Mouse (Mus musculus): ENCODE measurements around the gene Lhx2. TPM values are rescaled to one million over a fixed set of nuclear protein-coding genes. Genes with fewer than 3 reads are reported as not detected.

The Lhx2 gene
- 0.36 and 0.70 TPM in 2 replicates for polyA plus RNA-seq (2016; fragmentation: Nextera tagmentation; extraction: Ambion mirVana)

DNA sequence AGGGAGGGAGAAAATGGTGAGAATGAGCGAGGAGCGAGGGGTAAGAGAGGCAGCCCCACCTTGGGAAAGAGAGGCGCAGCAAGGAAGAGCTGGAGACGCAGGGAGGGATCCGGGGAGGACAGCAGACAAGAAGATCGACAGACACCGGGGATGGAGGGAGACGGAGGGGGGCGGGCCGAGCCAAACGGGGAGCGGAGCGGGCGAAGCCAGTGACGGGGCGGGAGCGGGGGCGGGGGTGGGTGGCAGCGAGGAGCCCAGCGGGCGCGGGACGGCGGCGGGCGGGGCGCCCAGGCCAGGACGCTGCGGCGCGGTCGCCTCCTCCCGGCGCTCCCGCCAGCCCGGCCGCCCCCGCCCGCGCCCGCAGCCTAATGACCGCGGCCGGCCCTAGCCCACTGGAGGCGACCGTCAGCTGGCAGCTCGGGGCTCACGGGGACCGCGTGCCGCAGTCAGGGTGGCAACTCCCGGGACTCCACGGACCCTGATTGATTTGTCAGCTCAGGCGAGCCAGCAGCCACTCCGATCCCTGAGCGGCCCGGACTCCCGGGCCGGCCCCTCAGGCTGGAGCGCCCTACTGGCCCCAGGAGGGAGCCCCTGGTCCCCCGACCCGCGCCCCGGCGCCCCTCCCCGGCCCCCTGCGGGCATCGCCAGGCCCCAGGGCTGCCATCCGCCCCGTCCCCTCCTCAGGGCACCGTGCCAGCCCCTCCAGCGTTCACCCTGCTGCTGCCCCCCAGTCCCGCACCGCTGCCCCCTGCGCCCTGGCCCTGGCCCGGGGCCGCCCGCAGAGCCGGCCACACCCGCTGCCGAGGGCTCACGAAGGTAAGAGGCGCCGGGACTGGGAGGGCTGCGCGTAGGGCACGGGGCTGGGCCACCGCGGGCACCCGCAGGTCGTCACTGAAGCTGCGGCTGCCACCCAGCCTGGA, at the start of gene Lhx2:
TSS of gene Lhx2 (plus strand) at position 292 of the 920 bp plus-strand sequence.
- H3K4me3 ChIP-seq: peak within 1 kb of the TSS; percentile 62
- peak; percentile 18; the same call in 1 of the 2 replicates for ATAC-seq (ENCODE audit: insufficient number of reproducible peaks, low FRiP score)
- peak within 1 kb of the TSS; percentile 70 for H3K9ac ChIP-seq
- H3K4me2 ChIP-seq: peak within 1 kb of the TSS; percentile 96
- peaks cover 91% of the 10 kb centered on the region for H3K27me3 ChIP-seq (replicated peaks)
- no peak within 1 kb of the TSS for H3K27ac ChIP-seq (ENCODE audit: poor library complexity, severe bottlenecking)
- no peaks in the 10 kb centered on the region for H3K36me3 ChIP-seq
- peaks cover 20% of the 10 kb centered on the region for H3K4me1 ChIP-seq (replicated peaks)
- H3K9me3 ChIP-seq (replicated peaks): no peaks in the 10 kb centered on the region
- WGBS: 1% methylated on average over 49 of the region's 92 CpGs

DNA sequence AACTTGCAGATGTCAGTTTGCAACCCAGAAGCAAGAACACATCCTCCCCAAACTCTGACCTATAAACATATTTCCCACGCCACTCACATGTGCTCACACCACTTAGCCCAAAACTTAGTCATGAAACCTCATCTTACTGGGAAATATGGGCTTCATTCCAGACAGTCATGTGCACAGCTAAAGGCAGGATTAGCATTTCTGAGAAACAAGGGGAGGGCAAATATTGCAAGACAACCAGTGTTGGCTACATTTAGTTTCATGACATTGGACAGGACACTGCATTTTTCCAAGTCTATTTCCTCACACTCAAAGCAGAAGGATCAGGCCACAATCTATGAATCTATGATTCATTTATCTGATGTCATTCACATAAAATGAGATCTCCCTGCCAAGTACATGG, 47.6 kb upstream of the Lhx2 start:
- ATAC-seq (ENCODE audit: insufficient number of reproducible peaks, low FRiP score): no peak
- H3K9ac ChIP-seq: no peak overlapping the region
- peaks cover 11% of the 10 kb centered on the region for H3K4me1 ChIP-seq (replicated peaks)
- no peak overlapping the region for H3K4me3 ChIP-seq
- H3K4me2 ChIP-seq: no peak overlapping the region
- no peaks in the 10 kb centered on the region for H3K27me3 ChIP-seq (replicated peaks)
- no peak overlapping the region for H3K27ac ChIP-seq (ENCODE audit: poor library complexity, severe bottlenecking)
- 71% methylated on average over 1 of the region's 1 CpGs for WGBS
- H3K9me3 ChIP-seq (replicated peaks): no peaks in the 10 kb centered on the region
- H3K36me3 ChIP-seq: no peaks in the 10 kb centered on the region

DNA sequence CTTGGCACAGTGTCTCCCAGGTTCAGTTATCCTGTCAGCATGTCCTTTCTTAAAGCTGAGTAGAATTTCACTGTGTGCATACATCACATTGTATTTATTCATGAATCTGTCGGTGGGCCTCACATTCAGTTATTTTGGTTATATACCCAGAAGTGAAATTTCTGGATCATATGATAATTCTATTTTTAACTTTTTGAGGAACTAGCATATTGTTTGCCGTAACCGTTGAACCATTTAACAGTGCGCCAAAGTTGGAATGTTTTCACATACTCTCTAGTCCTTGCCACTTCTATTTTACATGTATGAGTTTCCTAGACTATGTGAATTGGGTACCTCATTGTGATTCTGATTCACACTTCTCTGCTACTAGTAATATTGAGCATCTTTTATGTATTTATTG, 43.1 kb upstream of the Lhx2 start:
- Histone ChIP-seq H3K4me3 (no peak overlapping the region), H3K9ac (no peak overlapping the region), H3K27me3 (replicated peaks) (no peaks in the 10 kb centered on the region), H3K4me1 (replicated peaks) (no peaks in the 10 kb centered on the region), H3K9me3 (replicated peaks) (no peaks in the 10 kb centered on the region), H3K36me3 (no peaks in the 10 kb centered on the region), H3K27ac (ENCODE audit: poor library complexity, severe bottlenecking) (no peak overlapping the region), H3K4me2 (no peak overlapping the region)
- ATAC-seq (ENCODE audit: insufficient number of reproducible peaks, low FRiP score): no peak
- WGBS: 87% methylated on average over 4 of the region's 4 CpGs

DNA sequence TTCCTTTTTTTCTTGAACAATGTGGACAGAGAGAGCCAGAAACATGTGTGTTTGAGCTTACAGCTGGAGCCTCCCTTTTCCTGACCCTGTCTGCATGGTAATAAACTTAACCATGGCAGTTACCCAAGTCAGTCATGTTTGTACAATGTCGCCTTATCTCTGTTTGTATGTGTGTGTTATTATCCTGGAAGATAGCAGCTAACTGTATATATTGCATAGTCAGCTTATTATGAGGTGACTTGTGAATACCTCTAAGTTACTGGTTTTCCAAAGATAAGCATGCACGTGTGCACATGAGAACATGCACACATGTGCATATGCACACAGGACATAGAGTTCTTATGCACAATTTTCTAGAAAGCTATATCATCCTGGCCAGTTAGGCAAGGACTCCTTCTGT, 38.1 kb upstream of the Lhx2 start:
- Histone ChIP-seq H3K36me3 (no peaks in the 10 kb centered on the region), H3K9ac (no peak overlapping the region), H3K4me3 (no peak overlapping the region), H3K27me3 (replicated peaks) (no peaks in the 10 kb centered on the region), H3K9me3 (replicated peaks) (no peaks in the 10 kb centered on the region), H3K4me2 (no peak overlapping the region), H3K4me1 (replicated peaks) (no peaks in the 10 kb centered on the region), H3K27ac (ENCODE audit: poor library complexity, severe bottlenecking) (no peak overlapping the region)
- no peak for ATAC-seq (ENCODE audit: insufficient number of reproducible peaks, low FRiP score)
- WGBS: 70% methylated on average over 2 of the region's 2 CpGs

DNA sequence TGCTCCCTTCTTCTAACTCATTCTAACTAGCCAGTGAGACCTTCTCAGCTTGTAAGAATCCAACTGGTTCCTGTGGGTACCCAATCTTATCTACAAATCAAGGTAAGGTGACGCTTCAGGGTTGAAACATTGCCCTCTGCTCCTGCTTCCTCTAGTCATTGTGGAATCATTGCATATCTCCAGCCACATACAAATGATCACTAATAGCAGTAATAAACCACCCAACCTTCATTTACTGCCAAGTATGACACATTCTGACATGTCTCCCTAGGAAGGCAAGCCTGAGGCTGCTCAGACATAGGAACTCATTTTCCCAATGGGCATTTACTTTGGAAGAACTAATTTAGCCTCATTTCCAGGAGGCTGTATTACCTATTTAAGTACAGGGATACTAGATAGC, 33.9 kb upstream of the Lhx2 start:
- Histone ChIP-seq H3K4me3 (no peak overlapping the region), H3K9me3 (replicated peaks) (no peaks in the 10 kb centered on the region), H3K4me1 (replicated peaks) (no peaks in the 10 kb centered on the region), H3K27me3 (replicated peaks) (no peaks in the 10 kb centered on the region; the same call in 1 of the 2 replicates), H3K27ac (ENCODE audit: poor library complexity, severe bottlenecking) (no peak overlapping the region), H3K36me3 (no peaks in the 10 kb centered on the region), H3K9ac (no peak overlapping the region), H3K4me2 (no peak overlapping the region)
- no peak for ATAC-seq (ENCODE audit: insufficient number of reproducible peaks, low FRiP score)
- 66% methylated on average over 1 of the region's 1 CpGs for WGBS

DNA sequence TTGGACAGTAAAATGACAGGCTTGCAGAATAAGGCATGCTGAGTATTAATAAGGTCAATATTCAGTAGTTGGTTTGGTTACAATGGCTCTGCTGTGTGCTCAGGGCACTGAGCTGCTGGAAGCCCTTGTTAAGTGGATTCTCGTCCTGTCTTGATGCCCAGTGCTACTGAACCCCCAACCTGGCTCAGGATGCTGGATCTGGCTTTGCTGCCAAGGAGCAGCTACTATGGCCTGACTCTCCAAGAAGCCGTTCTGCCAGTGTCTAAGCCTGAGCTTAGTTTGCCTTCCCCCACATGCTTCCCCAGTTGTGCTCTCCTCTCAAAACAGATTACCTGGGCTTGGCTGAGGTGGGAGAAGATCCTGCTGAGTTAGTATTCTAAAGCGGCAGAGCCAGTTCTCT, 26.2 kb upstream of the Lhx2 start:
- peaks cover 10% of the 10 kb centered on the region for H3K27me3 ChIP-seq (replicated peaks)
- WGBS: 47% methylated on average over 3 of the region's 3 CpGs
- no peak for ATAC-seq (ENCODE audit: insufficient number of reproducible peaks, low FRiP score)

DNA sequence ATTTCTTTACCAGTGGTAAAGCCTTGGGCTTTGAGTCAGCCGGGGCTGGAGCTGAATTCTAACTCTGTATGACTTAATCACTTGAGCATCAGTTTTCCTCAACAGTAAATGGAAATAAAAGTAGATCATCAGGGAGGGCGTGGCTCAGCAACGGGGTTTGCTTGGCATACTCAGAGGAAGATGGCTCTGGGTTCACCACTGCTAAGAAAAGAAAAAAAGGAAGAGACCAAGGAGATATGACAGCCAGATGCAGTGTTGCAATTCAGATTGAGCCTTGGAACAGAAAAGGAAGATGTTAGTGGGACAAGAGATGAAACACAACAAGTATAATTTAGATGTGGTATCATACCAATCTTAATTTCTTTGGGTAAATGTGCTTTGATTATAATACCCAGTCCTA, 25.7 kb upstream of the Lhx2 start:
- peaks cover 10% of the 10 kb centered on the region for H3K27me3 ChIP-seq (replicated peaks)
- no peaks in the 10 kb centered on the region for H3K4me1 ChIP-seq (replicated peaks)
- no peak overlapping the region for H3K4me3 ChIP-seq
- no peak overlapping the region for H3K4me2 ChIP-seq
- H3K27ac ChIP-seq (ENCODE audit: poor library complexity, severe bottlenecking): no peak overlapping the region
- whole genome bisulfite sequencing: 55% methylated on average over 3 of the region's 3 CpGs
- no peak overlapping the region for H3K9ac ChIP-seq
- no peak for ATAC-seq (ENCODE audit: insufficient number of reproducible peaks, low FRiP score)
- no peaks in the 10 kb centered on the region for H3K9me3 ChIP-seq (replicated peaks)
- no peaks in the 10 kb centered on the region for H3K36me3 ChIP-seq

More for the DNA sequence above, 26.2 kb upstream of the Lhx2 start:
- H3K36me3 ChIP-seq: no peaks in the 10 kb centered on the region
- no peak overlapping the region for H3K27ac ChIP-seq (ENCODE audit: poor library complexity, severe bottlenecking)
- no peaks in the 10 kb centered on the region for H3K4me1 ChIP-seq (replicated peaks)
- H3K9ac ChIP-seq: no peak overlapping the region
- no peaks in the 10 kb centered on the region for H3K9me3 ChIP-seq (replicated peaks)
- H3K4me3 ChIP-seq: no peak overlapping the region
- no peak overlapping the region for H3K4me2 ChIP-seq

DNA sequence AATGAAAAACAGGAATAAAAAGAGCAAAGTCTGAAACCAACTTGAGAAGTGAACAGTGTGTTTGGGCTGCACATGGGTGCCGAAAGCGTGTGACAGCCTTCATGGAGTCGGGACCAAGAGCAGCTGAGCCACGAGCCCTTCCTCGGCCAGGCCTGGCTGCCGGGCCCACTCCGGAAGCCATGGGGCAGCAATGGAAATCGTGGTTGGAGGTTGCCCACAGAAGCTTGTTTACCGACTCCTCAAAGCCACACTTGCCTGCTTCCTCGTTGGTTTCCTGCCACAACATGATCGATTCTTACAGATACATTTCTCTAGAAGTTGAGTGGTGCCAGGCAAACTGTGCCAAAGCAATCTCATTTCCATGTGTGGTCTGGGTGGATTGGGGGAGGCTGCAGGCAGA, 20.0 kb upstream of the Lhx2 start:
- 80% methylated on average over 11 of the region's 11 CpGs for WGBS
- H3K27ac ChIP-seq (ENCODE audit: poor library complexity, severe bottlenecking): no peak overlapping the region
- ATAC-seq (ENCODE audit: insufficient number of reproducible peaks, low FRiP score): no peak

DNA sequence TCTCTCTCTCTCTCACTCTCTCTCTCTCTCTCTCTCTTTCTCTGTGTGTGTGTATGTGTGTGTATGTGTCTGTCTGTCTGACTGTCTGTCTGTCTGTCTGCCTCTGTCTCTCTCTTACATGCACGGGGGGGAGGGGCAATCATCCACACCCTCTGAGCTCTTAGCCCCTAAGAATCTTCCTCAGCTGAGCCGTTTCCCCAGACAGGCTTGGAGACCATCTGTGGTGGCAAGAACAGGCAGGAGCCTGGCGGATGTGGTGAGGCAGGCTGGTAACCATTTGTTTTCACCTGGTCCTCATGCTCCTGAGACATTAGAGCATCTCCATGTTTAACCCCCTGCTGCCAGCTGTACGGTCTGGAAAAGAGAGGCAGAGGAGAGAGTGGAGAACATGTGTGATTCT, 18.2 kb upstream of the Lhx2 start:
- no peaks in the 10 kb centered on the region for H3K36me3 ChIP-seq
- no peaks in the 10 kb centered on the region for H3K4me1 ChIP-seq (replicated peaks)
- no peak overlapping the region for H3K27ac ChIP-seq (ENCODE audit: poor library complexity, severe bottlenecking)
- peaks cover 28% of the 10 kb centered on the region for H3K27me3 ChIP-seq (replicated peaks)
- H3K9ac ChIP-seq: no peak overlapping the region
- WGBS: 48% methylated on average over 4 of the region's 4 CpGs
- no peaks in the 10 kb centered on the region for H3K9me3 ChIP-seq (replicated peaks)
- no peak overlapping the region for H3K4me3 ChIP-seq
- no peak overlapping the region for H3K4me2 ChIP-seq
- ATAC-seq (ENCODE audit: insufficient number of reproducible peaks, low FRiP score): no peak

More for the DNA sequence above, 20.0 kb upstream of the Lhx2 start:
- Histone ChIP-seq H3K9ac (no peak overlapping the region), H3K4me1 (replicated peaks) (no peaks in the 10 kb centered on the region), H3K4me3 (no peak overlapping the region), H3K27me3 (replicated peaks) (peaks cover 27% of the 10 kb centered on the region), H3K9me3 (replicated peaks) (no peaks in the 10 kb centered on the region), H3K36me3 (no peaks in the 10 kb centered on the region), H3K4me2 (no peak overlapping the region)

DNA sequence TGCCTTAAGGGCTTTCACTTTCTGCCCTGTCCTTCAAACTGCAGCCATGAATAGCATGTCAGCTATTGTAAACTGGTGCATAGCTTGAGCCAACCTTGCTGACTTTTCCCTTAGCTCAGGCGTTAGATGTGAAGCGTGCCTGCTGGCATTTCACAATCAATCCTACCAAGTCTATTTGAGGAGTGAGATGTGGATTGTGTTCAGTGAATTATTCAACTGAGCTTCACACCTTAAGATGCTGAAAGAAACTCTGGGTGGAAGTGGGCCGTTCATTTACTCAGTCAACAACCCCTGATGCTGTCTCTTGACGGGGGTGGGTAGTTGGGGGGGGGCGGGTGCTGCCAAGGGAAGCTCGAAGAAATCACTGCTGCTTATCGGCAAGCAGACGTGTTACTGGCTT, 15.7 kb upstream of the Lhx2 start:
- WGBS: 29% methylated on average over 8 of the region's 8 CpGs
- H3K4me3 ChIP-seq: no peak overlapping the region
- ATAC-seq (ENCODE audit: insufficient number of reproducible peaks, low FRiP score): no peak
- no peaks in the 10 kb centered on the region for H3K36me3 ChIP-seq
- H3K9ac ChIP-seq: no peak overlapping the region
- no peak overlapping the region for H3K27ac ChIP-seq (ENCODE audit: poor library complexity, severe bottlenecking)
- H3K27me3 ChIP-seq (replicated peaks): peaks cover 43% of the 10 kb centered on the region
- H3K4me2 ChIP-seq: no peak overlapping the region
- no peaks in the 10 kb centered on the region for H3K9me3 ChIP-seq (replicated peaks)
- H3K4me1 ChIP-seq (replicated peaks): no peaks in the 10 kb centered on the region

DNA sequence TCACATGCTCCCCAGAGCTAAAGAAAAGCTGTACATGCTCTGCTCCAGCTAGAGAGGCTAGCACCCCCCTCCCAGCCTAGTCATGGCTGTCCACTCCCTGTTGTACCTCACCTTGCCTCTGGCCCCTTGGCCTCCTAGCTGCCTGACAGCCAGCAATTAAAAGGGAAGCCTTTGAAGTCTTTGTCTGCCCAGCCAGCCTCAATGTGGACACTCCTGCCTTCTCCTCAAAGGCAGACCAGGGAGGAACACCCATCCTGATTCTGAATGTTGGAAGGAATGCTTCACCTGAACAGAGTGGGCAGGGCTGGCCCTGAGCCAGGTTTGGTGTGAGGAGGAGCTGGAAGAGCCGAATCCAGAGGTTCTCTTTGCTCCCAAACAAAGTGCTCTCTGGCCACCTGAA, 12.4 kb upstream of the Lhx2 start:
- H3K27me3 ChIP-seq (replicated peaks): peaks cover 36% of the 10 kb centered on the region
- no peaks in the 10 kb centered on the region for H3K4me1 ChIP-seq (replicated peaks)
- H3K4me3 ChIP-seq: no peak overlapping the region
- WGBS: 59% methylated on average over 1 of the region's 1 CpGs
- H3K27ac ChIP-seq (ENCODE audit: poor library complexity, severe bottlenecking): no peak overlapping the region
- H3K9ac ChIP-seq: no peak overlapping the region
- H3K4me2 ChIP-seq: no peak overlapping the region
- no peaks in the 10 kb centered on the region for H3K9me3 ChIP-seq (replicated peaks)
- ATAC-seq (ENCODE audit: insufficient number of reproducible peaks, low FRiP score): no peak
- H3K36me3 ChIP-seq: no peaks in the 10 kb centered on the region
